Mouse (Mus musculus) effector memory CD4-positive, alpha-beta T cell, adult 5 months (primary cell): ENCODE measurements around the gene Slc38a1. TPM values are rescaled to one million over a fixed set of nuclear protein-coding genes. Genes with fewer than 3 reads are reported as not detected.

Experiments
- polyA plus RNA-seq: library from polyadenylated mRNA; unstranded; fragments of 100-300 nt; shearing (Covaris generic); gene quantifications from one replicate; pipeline ENCODE4 v1.2.1, GENCODE M21; 2017

Slc38a1 gene
- 218 TPM for polyA plus RNA-seq

DNA sequence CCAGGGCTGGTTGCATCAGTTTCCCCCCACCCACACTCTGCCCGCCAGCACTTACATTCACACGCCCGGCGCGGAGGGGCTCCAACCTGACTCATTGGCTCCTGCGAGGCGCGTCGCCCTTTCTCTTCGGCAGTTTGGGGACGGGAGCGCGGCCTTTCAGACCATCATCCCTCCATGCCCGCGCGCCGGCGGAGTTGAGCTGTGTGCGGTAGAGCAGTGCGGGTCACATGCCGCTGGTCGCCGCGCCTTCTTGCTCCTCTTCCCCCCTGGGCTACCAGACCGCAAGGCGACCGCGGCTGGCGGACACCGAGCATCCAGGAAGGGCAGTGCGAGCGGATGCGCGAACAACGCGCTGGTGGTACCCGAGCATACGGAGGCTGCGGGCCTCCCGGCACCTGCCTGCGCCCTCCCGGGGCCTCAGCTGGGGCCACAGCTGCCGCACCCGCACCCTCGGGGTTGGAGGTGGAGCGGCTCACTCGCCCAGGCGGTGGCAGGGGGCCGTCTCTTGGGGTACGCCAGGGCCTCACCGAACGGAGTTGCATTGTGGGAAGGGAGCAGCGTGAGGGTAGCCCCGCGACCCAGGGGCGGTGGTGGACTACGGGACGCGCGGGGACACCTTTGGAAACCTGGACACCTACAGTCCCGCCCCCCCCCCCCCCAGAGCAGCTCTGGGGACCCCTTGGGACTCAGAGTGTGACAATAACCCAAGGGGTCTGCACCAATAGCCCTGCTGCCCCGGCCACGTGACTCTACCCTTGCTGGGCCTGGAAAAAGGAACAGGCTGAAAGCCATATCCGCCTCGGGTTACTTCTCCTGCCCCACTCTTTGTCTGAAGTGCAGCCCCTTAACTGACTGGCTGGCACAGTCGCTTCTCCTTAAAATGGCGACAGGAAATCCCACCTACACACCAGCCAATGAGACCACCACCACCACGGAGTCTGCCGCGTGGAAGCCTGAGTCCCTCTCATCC, at the start of gene Slc38a1:
Gene Slc38a1, minus strand, starts transcription at position 478 of the 970 bp plus-strand sequence.

Other genes starting within 250 kb of the Slc38a1 start
- gene Scaf11, start 182.1 kb downstream of the Slc38a1 start, polyA plus RNA-seq, result 78.6 TPM
- gene Slc38a2, start 56.8 kb upstream of the Slc38a1 start, polyA plus RNA-seq, result 343 TPM